ENCODE assay signal across 8 mouse cellular contexts in genomic region chrX:70569339-70569979, GRCm38 (mm10).
DNase-seq lines count a peak whose midpoint lies in the region; ATAC-seq and TF ChIP-seq lines count a peak whose summit lies in the region.
"Not testable (repeated sequence)": the region's sequence is repeated elsewhere in the genome, so short reads cannot be mapped to it uniquely, and the experiment has no call there.

No protein-coding gene starts in this region.

- not testable (repeated sequence) for H3K27me3 ChIP-seq in forebrain, embryonic 13.5 days; heart, postnatal 0 days (ENCODE audit: control insufficient read depth, insufficient read depth, low read length); hindbrain, postnatal 0 days (ENCODE audit: insufficient read depth, low read length); neural tube, embryonic 11.5 days (ENCODE audit: control insufficient read depth, insufficient read depth, low read length); stomach, embryonic 16.5 days (ENCODE audit: control insufficient read depth, insufficient read depth, low read length)

- not testable (repeated sequence) for H3K4me2 ChIP-seq in forebrain, embryonic 13.5 days; heart, postnatal 0 days (ENCODE audit: low read depth, low read length); hindbrain, postnatal 0 days (ENCODE audit: low read depth, low read length); neural tube, embryonic 11.5 days (ENCODE audit: low read depth); stomach, embryonic 16.5 days (ENCODE audit: low read depth, low read length)

- DNase-seq in heart, postnatal 0 days (ENCODE audit: low spot score); hindbrain, postnatal 0 days (ENCODE audit: low spot score); layer of hippocampus, adult 2 months (ENCODE audit: low spot score in 2 of 2); neural tube, embryonic 11.5 days (ENCODE audit: low spot score): not testable (repeated sequence)

- not testable (repeated sequence) for TF ChIP-seq CTCF in heart, postnatal 0 days (IDR thresholded peaks at IDR 0.05; ENCODE audit: low read depth)
- TF ChIP-seq CTCF in hindbrain, postnatal 0 days (IDR thresholded peaks at IDR 0.05; ENCODE audit: low read depth), result peak; percentile 45
- TF ChIP-seq CTCF in layer of hippocampus, adult 2 months (conservative IDR thresholded peaks at IDR 0.05), result peak; percentile 55

- not testable (repeated sequence) for H3K27ac ChIP-seq in forebrain, embryonic 13.5 days; heart, postnatal 0 days (ENCODE audit: low read depth); hindbrain, postnatal 0 days; layer of hippocampus, adult 2 months; neural tube, embryonic 11.5 days (ENCODE audit: low read depth, low read length); stomach, embryonic 16.5 days (ENCODE audit: low read length)

- H3K4me3 ChIP-seq in forebrain, embryonic 13.5 days; heart, postnatal 0 days (ENCODE audit: low read depth, low read length); hindbrain, postnatal 0 days (ENCODE audit: low read length); layer of hippocampus, adult 2 months; neural tube, embryonic 11.5 days (ENCODE audit: low read depth, low read length); stomach, embryonic 16.5 days (replicated peaks; ENCODE audit: low read length): not testable (repeated sequence)

- not testable (repeated sequence) for TF ChIP-seq EP300 in heart, postnatal 0 days (IDR thresholded peaks at IDR 0.05; ENCODE audit: low read depth)

- 58% methylated on average over 5 of the region's 6 CpGs for WGBS in forebrain, embryonic 13.5 days
- WGBS in heart, postnatal 0 days, result 38% methylated on average over 5 of the region's 6 CpGs
- 62% methylated on average over 6 of the region's 6 CpGs for WGBS in hindbrain, postnatal 0 days
- WGBS in neural tube, embryonic 11.5 days, result 48% methylated on average over 5 of the region's 6 CpGs
- WGBS in stomach, embryonic 16.5 days, result 58% methylated on average over 5 of the region's 6 CpGs

- H3K9me3 ChIP-seq in forebrain, embryonic 13.5 days (replicated peaks); heart, postnatal 0 days (replicated peaks; ENCODE audit: control insufficient read depth, low read length); hindbrain, postnatal 0 days (ENCODE audit: low read length); neural tube, embryonic 11.5 days (ENCODE audit: control insufficient read depth, low read length); stomach, embryonic 16.5 days (replicated peaks; ENCODE audit: control insufficient read depth, low read length): not testable (repeated sequence)

- not testable (repeated sequence) for H3K4me1 ChIP-seq in forebrain, embryonic 13.5 days; heart, postnatal 0 days (ENCODE audit: control insufficient read depth, insufficient read depth); hindbrain, postnatal 0 days (ENCODE audit: insufficient read depth, low read length); neural tube, embryonic 11.5 days (ENCODE audit: control insufficient read depth, insufficient read depth, low read length); stomach, embryonic 16.5 days (ENCODE audit: control insufficient read depth, insufficient read depth, low read length)

- peak; percentile 65 for ATAC-seq in activated CD4-positive, CD25-positive, alpha-beta regulatory T cell, adult 4 months
- ATAC-seq in forebrain, embryonic 13.5 days, result peak; percentile 88
- peak; percentile 27; the same call in 1 of the 2 replicates for ATAC-seq in heart, postnatal 0 days (ENCODE audit: insufficient read depth, low read depth)
- peak; percentile 75 for ATAC-seq in hindbrain, postnatal 0 days
- peak; percentile 82 for ATAC-seq in megakaryocyte-erythroid progenitor cell, adult 5-6 weeks (replicated peaks; ENCODE audit: low FRiP score, low TSS enrichment, poor library complexity, severe bottlenecking)
- 0 out of 2 replicates have a peak, but pooled peaks have one; percentile 16 for ATAC-seq in neural tube, embryonic 11.5 days (ENCODE audit: insufficient read depth, low FRiP score, low TSS enrichment)
- 0 out of 2 replicates have a peak, but pooled peaks have one; percentile 56 for ATAC-seq in stomach, embryonic 16.5 days (ENCODE audit: insufficient read depth, low FRiP score)

- H3K9ac ChIP-seq in forebrain, embryonic 13.5 days; heart, postnatal 0 days (replicated peaks; ENCODE audit: low read depth, low read length); hindbrain, postnatal 0 days (replicated peaks; ENCODE audit: low read length); neural tube, embryonic 11.5 days (ENCODE audit: low read length); stomach, embryonic 16.5 days (ENCODE audit: low read length): not testable (repeated sequence)

- not testable (repeated sequence) for H3K36me3 ChIP-seq in forebrain, embryonic 13.5 days (ENCODE audit: poor library complexity, severe bottlenecking); heart, postnatal 0 days (replicated peaks; ENCODE audit: control insufficient read depth, insufficient read depth, low read length); hindbrain, postnatal 0 days (ENCODE audit: insufficient read depth, low read length); neural tube, embryonic 11.5 days (ENCODE audit: control insufficient read depth, insufficient read depth, low read length); stomach, embryonic 16.5 days (ENCODE audit: control insufficient read depth, insufficient read depth, low read length)

Comparison
In these comparisons a context has a peak if more than half of its experiments do, and no peak if none do; other contexts are left out.
1. ATAC-seq: peak in every context shown above with its lines; median percentile 88 in forebrain, embryonic 13.5 days; 82 in megakaryocyte-erythroid progenitor cell, adult 5-6 weeks; 75 in hindbrain, postnatal 0 days; 65 in activated CD4-positive, CD25-positive, alpha-beta regulatory T cell, adult 4 months; 56 in stomach, embryonic 16.5 days; 27 in heart, postnatal 0 days; 16 in neural tube, embryonic 11.5 days.